Mouse (Mus musculus): ENCODE measurements around the gene Nfkb1.

Gene Nfkb1

GRCm38 (mm10) chr3:135580439-135581275 lies 110.7 kb downstream of the Nfkb1 start:
- no peak for DNase-seq

- no peak for DNase-seq
Observed at GRCm38 (mm10) chr3:135579179-135579578, 112.2 kb downstream of the Nfkb1 start.

GRCm38 (mm10) chr3:135578588-135579140 lies 112.7 kb downstream of the Nfkb1 start:
- no peak for DNase-seq

- no peak for DNase-seq
Observed at GRCm38 (mm10) chr3:135575126-135575525, 116.2 kb downstream of the Nfkb1 start.

- DNase-seq, result no peak
Observed at GRCm38 (mm10) chr3:135573051-135573450, 118.3 kb downstream of the Nfkb1 start.

- no peak for DNase-seq
Observed at GRCm38 (mm10) chr3:135571540-135571939, 119.8 kb downstream of the Nfkb1 start.

GRCm38 (mm10) chr3:135568633-135569032 lies 122.7 kb downstream of the Nfkb1 start:
- no peak for DNase-seq

- DNase-seq, result no peak
Observed at GRCm38 (mm10) chr3:135567888-135568287, 123.5 kb downstream of the Nfkb1 start.

- no peak for DNase-seq
Observed at GRCm38 (mm10) chr3:135565306-135565705, 126.0 kb downstream of the Nfkb1 start.

- DNase-seq, result no peak
Observed at GRCm38 (mm10) chr3:135564706-135565105, 126.6 kb downstream of the Nfkb1 start.

GRCm38 (mm10) chr3:135563163-135563689 lies 128.1 kb downstream of the Nfkb1 start:
- DNase-seq, result no peak

GRCm38 (mm10) chr3:135562036-135562435 lies 129.3 kb downstream of the Nfkb1 start:
- DNase-seq, result no peak

GRCm38 (mm10) chr3:135556851-135557662 lies 134.3 kb downstream of the Nfkb1 start:
- peak; percentile 21 for DNase-seq

GRCm38 (mm10) chr3:135556052-135556587 lies 135.2 kb downstream of the Nfkb1 start:
- peak; percentile 38 for DNase-seq

- DNase-seq, result no peak
Observed at GRCm38 (mm10) chr3:135555192-135555591, 136.2 kb downstream of the Nfkb1 start.

- DNase-seq, result no peak
Observed at GRCm38 (mm10) chr3:135552874-135553273, 138.5 kb downstream of the Nfkb1 start.

- no peak for DNase-seq
Observed at GRCm38 (mm10) chr3:135547298-135547697, 144.0 kb downstream of the Nfkb1 start.

GRCm38 (mm10) chr3:135546212-135546923 lies 145.0 kb downstream of the Nfkb1 start:
- DNase-seq, result no peak

All from layer of hippocampus, adult 9-11 months (tissue).